Mouse (Mus musculus): Measurements from ENCODE around the gene Gemin4.
"Not testable (repeated sequence)": the region's sequence is repeated elsewhere in the genome, so short reads cannot be mapped to it uniquely, and the experiment has no call there.

Gene Gemin4

DNA sequence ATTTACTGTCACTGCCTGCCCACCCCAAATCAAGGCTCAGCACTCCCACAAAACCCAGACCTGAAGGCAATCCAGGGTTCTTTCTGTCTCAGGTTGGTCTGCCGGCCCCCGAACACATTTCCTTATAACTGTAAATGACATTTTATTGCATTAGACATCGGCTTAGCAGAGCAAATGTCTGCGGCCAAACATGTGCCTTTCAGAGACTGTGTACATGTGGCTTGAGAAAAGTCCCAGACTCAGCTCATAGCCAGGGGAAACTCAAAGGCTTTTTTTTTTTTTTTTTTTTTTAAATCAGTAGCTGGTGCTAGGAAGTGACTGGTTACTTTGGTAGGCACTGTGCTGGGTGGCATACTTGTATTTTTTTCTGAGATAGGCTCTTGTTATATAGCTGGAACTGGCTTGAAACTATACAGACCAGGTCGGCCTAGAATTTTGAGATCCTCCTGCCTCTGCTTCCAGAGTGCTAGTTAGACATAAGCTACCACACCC is 1.4 kb downstream of the Gemin4 start:
- DNase-seq: no peak

- DNase-seq: no peak
Measured at GRCm38 (mm10) chr11:76215011-76215410, 2.5 kb downstream of the Gemin4 start.

DNA sequence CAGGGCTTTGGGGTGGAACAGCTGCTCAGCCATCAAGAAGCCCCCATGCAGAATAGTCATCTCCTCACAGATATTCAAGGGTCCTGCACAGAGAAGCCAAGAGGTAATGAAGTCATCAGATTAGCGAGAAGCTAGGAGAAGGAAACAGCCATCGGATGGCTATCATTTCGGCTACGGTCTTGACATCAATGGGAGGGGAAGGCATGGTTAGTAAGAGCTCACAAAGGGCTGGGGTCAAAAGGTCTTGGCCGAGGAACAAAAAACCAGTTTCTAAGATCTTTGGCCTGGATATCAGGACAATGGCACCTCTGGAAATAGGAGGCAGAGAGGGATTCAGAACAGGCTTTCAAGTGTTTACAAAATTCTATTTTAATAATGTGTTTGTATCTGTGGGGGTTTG is 3.6 kb downstream of the Gemin4 start:
- no peak for DNase-seq

DNA sequence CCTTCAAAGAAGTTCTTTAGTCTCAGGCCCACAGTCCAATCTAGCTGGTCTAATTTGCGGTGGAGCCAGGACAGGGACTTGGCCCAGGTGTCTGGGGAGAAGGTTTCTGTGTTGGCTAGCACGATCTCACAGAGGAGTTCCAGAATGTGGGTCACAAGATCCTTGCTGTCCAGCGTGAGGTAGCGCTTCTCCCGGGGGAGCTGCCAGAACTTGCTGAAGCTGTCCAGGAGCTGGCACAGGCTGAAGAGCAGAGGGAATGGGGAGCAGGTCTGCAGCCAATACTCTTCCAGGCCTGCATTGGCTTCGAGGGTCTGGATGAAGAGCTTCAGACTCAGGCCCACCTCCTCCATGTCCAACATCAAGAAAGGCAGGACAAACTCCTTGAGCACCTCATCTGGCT is 5.9 kb downstream of the Gemin4 start:
- not testable (repeated sequence) for DNase-seq

DNA sequence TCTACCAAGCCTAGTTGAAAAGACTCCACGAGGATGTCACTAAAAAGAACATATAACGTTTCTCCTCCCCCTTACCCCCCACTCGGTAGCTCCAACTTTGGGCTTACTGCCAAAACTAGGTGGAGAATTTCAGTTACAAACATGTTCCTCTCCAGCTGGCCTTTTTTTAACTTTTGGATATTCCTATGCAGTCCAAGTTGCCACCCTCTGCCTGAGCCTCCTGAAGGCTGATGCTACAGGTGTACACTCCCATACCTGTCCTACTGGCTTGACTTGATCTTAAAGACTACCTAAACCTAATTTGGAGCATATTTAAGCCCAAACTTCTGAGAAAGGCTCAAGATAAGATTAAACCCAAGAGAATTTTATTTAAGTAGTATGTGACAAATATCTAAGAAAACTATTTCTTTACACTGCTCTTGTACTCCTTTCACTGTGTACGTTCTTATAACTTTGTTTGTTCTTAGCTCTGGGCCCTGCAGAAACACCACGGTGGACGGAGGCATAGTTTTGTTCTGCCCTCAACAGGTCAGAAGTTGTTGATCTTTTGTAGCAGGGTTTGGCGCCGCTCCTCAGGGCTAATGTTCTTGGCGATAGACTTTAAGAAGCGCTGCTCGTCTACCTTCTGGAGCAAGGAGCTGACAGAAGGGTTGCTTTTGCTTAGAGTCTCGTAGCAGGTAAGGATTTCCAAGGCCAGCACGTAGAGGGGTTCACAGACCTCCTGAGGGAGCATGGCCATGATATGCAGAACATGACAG is 7.1 kb downstream of the Gemin4 start:
- peak in 1 of 2 experiments; percentile 39 for DNase-seq

DNA sequence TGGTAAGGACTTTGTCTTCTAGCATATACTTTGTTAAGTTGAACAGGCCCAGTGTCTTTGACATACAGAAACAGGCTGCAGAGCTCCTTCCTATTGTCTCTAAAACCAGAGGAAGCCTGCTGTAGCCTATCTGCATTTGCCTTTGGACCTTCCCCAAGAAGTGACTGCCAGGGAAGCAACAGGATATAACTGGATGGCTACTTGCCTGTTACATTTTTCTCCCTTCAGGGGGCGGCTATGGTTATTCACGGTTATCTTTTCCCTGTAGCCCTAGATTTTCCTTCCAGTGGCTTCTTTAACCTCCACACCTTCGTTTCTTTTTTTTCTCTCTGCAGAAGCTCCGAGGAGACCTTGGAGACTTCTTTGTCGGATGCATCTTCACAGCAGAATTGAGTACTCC is 10.7 kb downstream of the Gemin4 start:
- no peak for DNase-seq

- peak; percentile 90 to 95 for DNase-seq
Measured at GRCm38 (mm10) chr11:76201761-76202674, 15.4 kb downstream of the Gemin4 start.

DNA sequence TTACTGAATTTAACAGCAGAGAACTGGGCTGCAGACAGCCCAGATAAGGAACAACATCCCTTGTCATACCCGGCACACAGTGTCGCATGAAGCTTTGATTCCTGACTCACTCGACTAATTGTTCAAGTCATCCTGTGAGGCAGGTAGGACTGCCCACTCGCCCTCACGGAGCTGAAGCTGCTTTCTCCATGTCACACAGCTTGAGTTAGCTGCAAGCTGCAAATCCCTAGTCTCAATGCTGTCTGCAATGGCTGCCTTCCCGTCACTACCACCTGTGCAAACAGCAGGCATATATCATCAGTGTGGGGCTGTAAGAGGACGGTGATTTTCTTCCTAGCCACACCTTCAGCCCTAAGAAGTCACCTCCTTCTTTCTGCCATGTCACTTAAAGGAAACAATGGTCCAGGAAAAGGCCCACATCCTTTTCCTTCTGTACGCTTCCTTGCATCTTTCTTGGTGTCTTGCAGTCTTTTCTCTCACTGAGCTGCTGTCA is 20.4 kb downstream of the Gemin4 start:
- no peak for DNase-seq

- no peak for DNase-seq
Measured at GRCm38 (mm10) chr11:76196275-76196976, 21.0 kb downstream of the Gemin4 start.

- no peak for DNase-seq
Measured at GRCm38 (mm10) chr11:76186908-76187307, 30.6 kb downstream of the Gemin4 start.

DNA sequence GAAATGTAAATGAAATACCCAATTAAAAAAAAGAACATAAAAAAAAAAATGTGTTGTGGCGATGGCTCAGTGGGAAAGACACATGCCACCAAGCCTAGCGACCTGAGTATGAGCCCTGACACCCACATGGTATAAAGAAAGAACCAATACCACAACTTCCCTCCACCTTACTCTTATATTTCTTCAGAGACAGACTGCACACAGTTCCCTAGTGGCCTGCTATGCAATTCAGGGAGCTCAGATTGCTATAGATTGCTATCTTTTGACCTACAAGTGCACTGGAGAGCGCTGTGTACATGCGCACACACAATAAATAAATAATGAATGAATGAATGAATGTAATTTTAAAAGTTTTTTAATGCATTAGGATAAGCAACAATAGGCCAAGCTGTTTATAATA is 33.7 kb downstream of the Gemin4 start:
- DNase-seq: no peak

DNA sequence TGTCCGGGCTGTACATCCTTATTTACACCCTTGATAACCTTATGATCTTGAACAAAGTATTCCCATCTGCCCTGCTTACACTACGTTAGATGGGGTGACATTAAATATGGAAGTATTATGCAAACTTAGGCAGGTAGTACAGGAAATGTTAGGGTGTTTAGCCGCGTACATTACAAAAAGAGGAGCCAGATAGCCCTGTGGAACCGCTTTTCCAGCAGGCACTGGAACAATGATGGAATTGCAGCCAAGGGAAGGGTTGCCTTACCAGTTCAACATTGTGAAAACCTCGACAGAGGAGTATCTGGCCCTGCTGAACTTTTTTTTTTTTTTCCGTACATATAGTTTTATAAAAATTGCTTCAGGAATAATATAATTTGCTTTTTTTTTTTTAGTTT is 37.3 kb downstream of the Gemin4 start:
- no peak for DNase-seq

- peak; percentile 90 for DNase-seq
Measured at GRCm38 (mm10) chr11:76179495-76180145, 37.8 kb downstream of the Gemin4 start, which contains the start of the genes Vps53 and Fam57a. Gene Vps53, minus strand, starts transcription at chr11:76179647. Gene Fam57a, plus strand, starts transcription at chr11:76179671.

DNA sequence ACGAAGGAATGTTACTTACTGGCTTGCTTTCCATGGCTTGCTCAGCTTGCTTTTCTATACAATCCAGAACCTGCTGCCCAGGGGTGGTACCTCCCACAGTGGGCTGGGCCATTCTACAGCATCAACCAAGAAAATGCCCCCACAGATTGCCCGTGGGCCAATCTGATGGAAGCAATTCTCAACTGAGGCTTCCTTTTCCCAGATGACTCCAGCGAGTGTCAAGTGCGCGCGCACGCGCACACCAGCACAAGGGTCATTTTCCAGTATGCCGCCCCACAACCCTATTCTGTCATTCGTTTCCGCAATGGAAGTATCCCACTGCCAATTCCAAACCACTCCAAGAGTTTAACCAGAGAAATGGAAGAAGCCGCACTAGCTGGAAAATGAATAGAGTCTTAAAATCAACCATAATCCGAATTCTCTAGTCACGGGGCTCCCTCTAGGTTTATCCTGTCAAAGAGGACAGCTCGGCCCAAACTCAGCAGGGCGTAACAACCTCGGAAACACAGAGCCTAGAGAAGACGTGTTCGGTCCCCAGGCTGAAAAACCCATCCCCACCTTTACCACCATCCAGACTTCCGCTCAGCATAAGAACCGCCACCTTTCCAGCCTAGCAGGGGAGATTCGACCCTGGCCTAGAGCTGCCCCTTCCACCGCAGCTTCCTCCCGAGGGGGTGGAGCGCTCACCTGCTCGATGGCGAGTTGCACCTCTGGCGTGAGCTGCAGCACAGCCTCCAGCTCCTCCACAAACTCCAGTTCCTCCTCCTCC is 38.6 kb downstream of the Gemin4 start:
- peak; percentile 47 to 57 for DNase-seq

DNA sequence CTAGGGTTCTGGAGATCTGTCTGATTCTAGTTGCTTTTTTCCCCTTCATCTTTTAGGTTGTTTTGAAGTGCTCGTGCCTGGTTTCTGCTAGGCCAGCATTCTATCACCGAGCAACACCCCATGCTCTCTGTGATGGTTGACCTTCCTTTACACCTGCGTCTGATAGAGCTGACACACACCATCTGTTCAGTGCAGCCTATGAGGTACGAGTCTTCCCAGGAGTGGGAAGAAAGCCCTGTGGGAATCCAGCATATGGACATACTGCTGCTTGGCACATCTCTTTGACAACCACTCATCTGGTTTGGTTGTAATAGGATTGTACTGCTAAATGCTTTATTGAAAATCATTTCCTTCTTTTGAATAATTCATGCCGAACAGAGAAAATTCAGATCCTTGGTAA is 47.3 kb downstream of the Gemin4 start:
- no peak for DNase-seq

GRCm38 (mm10) chr11:76168976-76169375 is 48.5 kb downstream of the Gemin4 start:
- no peak for DNase-seq

GRCm38 (mm10) chr11:76167079-76167765 is 50.2 kb downstream of the Gemin4 start:
- peak; percentile 60 to 83 for DNase-seq

DNA sequence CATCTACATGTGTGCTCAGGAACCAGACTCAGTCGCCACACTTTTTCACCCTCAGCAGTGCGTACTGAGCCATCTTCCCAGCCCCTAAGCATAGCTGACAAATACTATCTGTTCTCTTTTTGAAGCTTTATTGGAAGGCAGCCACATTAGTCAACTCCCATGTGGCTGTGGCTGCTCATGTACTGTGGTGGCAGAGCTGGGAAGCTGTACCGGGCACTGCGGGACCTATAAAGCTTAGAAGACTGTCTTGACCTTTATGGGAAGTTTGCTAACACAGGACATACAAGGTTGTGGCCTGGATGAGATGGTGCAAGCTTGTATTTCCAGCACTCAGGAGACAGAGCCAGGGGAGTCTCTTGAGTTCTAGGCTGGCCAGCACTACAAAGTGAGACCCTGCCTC is 50.8 kb downstream of the Gemin4 start:
- DNase-seq: no peak

Measured in lung, postnatal 4 days (tissue).